Mouse (Mus musculus) brain, adult 2 months (tissue): ENCODE data around the gene Inafm1.
A peak's percentile ranks its signal among the peaks of the same experiment; 100 is the strongest.
"Not testable (repeated sequence)": the region's sequence is repeated elsewhere in the genome, so short reads cannot be mapped to it uniquely, and the experiment has no call there.

ENCODE experiments used
- DNase-seq: peaks from one replicate; pipeline ENCODE4 v3.0.0; 2011; ENCODE audit warnings: low read depth, low spot score

The Inafm1 gene

DNA sequence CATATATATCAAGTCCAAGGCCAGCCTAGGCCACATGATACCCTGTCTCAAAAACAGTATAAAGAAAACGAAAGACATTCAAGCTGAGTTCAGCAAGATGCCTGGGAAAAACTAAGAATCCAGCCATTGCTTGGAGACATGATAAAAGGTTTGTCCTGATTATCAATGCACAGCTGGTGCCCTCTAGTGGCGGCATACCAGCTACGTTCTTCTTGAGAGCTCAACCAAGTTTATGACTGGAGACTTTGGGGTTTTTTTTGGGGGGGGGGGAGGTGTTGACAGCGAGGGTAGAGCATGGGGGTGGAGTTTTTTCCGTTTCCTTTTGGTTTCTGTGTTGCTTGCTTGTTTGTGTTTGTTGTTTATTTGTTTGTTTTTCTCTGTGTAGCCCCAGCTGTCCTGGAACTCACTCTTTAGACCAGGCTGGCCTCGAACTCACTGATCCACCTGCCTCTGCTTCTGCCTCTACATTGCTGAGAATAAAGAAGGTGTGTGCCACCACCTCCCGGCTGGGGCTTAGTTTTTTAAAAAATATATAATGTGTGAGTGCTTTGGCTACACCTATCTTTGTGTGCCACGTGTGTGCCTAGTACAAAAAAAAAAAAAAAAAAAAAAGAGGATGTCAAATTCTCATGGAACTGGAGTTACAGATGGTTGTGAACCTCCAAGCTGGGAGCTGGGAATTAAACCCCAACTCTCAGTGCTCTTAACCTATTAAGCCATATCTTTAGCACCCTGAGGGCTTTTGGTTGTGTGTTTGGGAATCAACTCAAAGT, 10.2 kb downstream of the Inafm1 start:
- DNase-seq = peak; percentile 90

DNA sequence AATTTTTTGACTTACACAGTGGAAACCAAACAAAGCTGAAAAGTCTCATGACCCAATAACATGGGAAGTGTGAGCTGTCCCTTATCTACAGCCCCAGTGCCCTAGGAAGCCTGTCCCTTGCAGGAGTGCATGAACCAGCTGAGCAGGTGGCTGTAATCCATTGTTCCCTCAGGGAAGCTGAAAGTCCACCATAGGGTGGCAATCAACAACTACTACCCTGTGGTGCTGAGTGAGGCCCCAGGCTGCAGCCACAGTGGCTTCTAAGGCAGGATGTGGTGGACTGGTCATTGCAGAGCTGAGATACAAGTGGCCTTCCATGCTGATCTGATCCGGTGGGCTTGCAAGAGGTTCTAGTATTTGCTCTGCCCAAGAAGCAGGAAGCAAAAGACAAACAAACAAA, 12.3 kb downstream of the Inafm1 start:
- DNase-seq = no peak

DNA sequence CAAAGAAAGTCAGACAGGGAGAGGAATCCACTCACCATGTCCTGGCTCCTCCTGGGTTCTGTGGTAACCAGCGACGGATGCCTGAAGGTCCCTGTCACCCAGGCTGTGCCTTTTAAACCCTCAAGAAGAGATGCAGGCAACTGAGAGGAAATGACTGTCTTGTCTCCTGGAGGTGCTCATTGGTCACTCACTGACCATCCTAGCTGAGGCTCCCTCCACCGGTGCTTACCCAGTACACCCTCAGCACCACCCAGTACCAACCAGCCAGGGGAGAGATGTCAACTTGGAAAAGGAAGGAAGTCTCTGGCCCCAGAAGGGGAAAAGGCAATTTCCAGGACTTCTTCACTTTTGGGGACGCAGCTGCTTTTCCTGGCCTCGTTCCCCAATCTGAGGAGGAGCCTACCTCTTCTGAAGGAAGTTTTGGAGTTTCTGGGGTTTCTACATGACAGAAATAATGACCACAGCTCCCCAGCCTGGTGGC, 14.3 kb downstream of the Inafm1 start, which contains the start of gene C5ar1:
Gene C5ar1 (minus strand): TSS at position 431 of the 481 bp plus-strand sequence.
- no peak for DNase-seq

DNA sequence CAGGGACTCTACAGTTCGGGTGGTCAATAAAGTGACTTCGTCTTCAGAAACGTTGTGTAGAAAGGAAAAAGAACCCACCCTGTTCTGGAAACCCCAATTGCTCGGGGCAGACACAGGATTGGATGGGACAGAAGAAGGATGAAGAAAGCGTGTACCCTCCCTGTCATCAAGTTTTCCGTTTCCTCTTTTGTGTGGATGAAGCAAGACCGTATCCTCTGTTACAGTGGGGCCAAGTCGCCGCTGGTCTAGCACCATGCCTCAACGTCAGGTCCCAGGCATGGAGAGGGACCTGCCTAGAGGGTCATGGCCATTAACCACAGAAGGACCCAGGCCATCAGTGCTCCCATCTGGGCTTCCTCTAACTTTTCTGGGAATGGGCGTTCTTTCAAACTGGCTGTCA, 15.6 kb downstream of the Inafm1 start:
- no peak for DNase-seq

DNA sequence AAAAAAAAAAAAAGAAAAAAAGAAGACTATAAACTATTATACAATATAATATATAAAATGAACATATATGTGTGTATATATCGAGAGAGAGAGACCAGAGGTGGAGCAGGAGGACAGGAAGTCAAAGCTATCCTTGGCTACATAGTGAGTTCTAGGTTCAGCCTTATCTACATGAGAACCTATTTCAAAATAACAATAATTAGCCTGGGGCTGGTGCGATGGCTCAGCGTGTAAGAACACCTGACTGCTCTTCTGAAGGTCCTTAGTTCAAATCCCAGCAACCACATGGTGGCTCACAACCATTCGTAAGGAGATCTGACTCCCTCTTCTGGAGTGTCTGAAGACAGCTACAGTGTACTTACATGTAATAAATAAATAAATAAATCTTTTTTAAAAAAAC, 17.5 kb downstream of the Inafm1 start:
- not testable (repeated sequence) for DNase-seq

DNA sequence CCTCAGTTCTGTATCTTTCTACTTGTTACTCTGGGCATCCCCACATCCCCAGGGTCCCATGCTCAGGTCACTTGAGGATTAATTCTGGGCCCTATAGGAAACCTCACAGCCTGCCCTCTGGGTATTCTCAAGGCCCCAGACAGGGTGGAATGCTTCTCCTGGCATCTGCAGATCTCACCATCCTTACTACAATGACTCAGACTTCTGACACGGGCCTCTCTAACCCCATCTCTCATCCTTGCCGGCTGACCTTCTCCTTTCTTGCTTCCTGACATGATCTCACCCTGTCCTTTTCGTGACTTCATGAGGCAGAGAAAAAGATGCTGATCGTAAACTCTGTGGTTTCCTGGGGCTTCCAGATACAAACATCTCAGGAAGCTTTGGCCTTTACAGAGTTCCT, 19.2 kb downstream of the Inafm1 start:
- peak; percentile 37 for DNase-seq

DNA sequence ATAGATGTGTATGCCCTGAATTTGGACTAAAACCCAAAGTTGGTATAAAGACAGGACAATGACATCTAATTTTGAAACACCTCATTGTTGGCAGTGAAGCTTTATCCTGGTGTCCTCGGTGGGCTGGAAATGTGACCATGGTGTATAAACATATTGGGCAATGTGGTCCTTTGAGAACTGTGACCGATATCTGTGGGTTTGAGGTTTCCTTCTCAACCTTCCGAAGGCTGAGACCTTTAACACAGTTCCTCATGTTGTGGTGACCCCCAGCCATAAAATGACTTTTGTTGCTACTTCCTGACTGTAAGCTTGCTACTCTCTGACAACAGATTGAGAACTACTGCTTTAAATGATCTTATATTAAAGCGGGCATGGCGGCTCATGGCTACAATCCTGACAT, 22.7 kb downstream of the Inafm1 start:
- DNase-seq = no peak

DNA sequence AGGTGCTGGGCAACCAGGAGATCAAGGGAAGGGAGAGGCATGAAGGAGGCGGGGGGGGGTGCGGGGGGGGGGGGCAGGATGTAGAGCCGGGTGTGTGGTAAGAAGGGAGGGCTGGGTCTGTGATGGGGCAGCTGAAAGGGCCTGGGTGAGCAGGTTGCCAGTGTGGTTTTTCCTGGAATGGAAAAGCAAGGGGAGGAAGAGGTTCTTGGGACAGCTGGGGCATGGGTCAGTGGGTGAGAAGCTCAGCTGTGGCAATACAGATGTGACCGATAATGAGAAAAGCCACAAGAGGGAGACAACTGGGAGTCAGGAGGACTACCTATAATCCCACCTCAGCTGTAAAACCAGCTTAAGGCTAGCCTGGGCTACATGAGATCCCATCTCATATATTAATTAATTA, 27.5 kb downstream of the Inafm1 start:
- no peak for DNase-seq

DNA sequence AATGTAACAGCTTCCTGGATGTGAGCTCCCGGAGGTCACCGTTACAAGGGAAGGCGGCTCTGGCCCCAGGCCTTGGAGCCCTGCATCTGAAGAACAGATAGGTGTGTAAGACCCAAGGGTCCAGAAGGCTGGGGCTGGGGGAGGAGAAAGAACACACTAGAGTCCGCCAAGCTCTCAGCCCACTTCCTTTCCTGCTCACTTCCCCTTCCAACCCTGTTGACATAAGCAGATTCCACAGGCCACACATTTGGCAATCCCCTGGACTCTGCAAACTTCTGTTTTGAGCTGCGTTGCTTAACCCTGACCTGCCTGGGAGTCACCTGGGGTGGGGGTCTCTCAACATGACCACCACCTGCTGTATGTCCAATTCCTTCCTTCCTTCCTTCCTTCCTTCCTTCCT, 29.4 kb downstream of the Inafm1 start, which contains the start of gene C5ar2:
Gene C5ar2 (minus strand): TSS at position 88 of the 400 bp plus-strand sequence.
- DNase-seq = peak; percentile 56

DNA sequence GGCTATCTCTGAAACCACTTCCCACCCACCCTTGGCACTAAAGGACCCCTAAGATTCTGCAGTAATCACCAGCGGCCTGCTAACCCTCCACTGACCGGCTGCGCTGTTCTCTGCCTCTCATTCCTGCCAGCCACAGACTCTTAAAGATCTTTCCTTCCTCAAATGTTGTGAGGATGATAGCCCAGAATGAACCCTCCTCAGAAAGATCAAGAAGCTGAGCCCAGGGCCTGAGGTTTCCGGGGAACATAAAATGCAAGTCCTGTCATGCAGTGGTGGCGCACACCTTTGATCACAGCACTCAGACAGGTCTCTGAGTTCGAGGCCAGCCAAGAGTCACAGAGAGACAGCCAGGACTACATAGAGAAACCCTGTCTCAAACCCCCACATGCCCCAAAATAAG, 31.2 kb downstream of the Inafm1 start:
- DNase-seq = no peak

DNA sequence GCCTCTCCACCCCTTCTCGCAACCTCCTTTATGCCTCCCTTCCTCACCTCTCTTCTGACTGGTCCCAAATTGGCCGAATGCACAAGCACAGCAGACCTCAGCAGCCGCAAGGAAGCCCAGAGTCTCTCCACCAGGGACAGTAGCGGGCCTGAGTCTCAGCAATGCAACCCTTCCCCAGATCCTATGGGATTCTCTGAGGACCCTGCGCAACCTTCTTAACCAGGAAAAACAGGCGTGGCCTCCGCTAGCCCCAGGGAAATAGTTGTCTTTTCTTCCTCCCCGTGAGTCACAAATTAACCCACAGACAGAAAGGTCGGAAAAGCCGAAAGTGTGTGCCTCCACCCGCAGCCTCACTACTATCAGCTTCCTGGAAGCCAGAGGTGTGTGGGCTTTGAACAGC, 31.6 kb downstream of the Inafm1 start:
- DNase-seq = no peak

DNA sequence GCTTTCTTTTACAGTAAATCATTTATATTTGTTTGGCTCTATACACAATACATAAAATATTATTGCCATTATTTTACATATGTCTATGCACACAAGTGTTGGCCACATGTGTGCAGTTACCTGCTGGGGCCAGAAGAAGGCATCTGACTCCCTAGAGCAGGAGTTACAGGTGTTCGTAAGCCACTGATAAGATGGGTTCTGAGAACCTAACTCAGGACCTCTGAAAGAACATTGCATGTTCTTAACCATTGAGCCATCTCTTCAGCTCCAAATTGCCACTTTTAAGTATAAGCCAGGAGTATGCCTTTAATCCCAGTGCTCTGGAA, 32.5 kb downstream of the Inafm1 start:
- DNase-seq = no peak

DNA sequence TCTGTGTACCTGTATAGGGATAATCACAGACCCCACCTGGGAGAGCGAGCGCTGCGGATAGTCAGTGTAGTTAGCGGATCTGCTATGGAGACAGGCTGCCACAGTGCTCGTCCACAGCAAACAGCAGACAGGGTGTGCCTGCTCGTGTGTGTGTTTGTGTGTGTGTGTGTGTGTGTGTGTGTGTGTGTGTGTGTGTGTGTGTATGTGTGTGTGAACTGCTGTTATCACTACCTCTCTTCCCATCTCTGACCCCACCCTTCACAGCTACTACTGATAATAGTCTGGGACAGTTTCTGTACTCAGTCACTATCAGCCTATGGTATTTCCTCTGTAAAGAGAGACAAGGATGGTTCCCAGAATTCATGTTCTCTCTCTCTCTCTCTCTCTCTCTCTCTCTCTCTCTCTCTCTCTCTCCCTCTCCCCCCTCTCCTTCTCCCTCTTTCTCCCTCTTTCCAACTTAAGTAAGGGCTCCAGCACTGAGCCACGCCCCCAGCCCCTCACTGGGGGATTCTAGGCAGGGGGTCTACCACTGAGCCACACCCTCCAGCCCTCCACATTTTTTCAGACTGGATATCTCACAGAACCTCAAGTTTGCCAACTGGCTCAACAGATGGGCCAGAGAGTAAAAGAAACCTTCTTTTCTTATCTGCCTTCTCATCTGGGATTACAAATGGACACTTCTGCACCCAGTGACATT, 33.0 kb downstream of the Inafm1 start:
- no peak for DNase-seq

DNA sequence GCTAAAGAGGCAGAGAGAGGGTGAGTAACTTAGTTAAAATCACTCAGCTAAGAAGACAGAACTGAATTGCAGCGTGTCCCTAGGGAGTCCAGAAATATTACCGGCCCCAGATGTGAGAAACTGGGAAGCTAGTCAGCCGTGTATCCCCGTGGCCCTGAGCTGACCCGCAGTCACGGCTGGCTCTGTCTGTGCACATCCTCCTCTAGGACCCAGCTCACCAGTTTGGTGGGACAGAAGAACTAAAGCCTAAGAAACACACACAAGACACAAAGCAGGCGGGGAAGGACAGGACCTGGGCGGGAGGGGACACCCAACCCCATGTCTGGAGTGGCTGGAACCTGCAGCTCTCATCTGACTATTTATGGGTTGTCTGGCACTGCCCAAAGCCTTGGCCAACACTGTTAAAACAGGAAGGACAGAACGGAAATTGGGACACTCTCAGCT, 33.8 kb downstream of the Inafm1 start:
- peak; percentile 87 for DNase-seq

DNA sequence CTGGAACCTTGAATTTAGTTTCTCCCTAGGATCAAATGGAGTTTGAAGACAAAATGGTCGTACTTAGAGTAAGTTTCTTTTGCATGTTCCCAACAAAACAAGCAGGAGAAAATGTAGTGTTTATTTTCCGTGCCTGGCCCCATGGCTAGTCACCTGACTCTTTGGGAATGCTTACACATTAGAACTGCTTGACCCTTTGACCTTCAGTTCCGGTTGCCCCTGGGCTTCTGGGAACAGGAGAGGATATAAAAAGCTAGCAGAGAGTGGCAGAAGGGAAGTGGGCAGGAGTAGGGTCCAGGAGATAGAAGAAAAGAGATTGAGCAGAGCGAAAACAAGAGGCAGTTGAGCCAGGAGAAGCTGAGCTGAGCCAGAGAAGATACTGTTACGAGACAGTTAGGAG, 43.5 kb downstream of the Inafm1 start:
- DNase-seq = no peak
